In genomic region chr7:79715187-79715981, GRCm38 (mm10) we compare ENCODE assay signal across 8 mouse cellular contexts. TPM values are rescaled to one million over a fixed set of nuclear protein-coding genes. Genes with fewer than 3 reads are reported as not detected.
DNase-seq lines count a peak whose midpoint lies in the region; ATAC-seq and TF ChIP-seq lines count a peak whose summit lies in the region.

Kif7 (minus strand) TSS chr7:79715720.

- DNase-seq in CD4-positive helper T cell, adult 2 months (ENCODE audit: low read depth, low spot score): peak; percentile 80
- DNase-seq in Patski (ENCODE audit: low read depth, low spot score): no peak
- DNase-seq in embryonic facial prominence, embryonic 10.5 days (ENCODE audit: low spot score): peak; percentile 96
- DNase-seq in ovary, postnatal 10 days (ENCODE audit: low spot score): peak; percentile 57
- DNase-seq in urinary bladder, postnatal 25 days (ENCODE audit: low spot score): peak; percentile 72

- ATAC-seq in Patski: peak; percentile 79
- ATAC-seq in heart, embryonic 11.5 days (replicated peaks; ENCODE audit: insufficient number of reproducible peaks, low FRiP score, low TSS enrichment): peak; percentile 81
- ATAC-seq in kidney, embryonic 14.5 days (ENCODE audit: low FRiP score, low TSS enrichment): peak; percentile 94
- peak; percentile 98 for ATAC-seq in lung, embryonic 16.5 days (ENCODE audit: low read depth)

- in situ Hi-C loops in Patski (cut with MboI; ENCODE audit: low pct_unique_long_range_greater_than_20kb): no loop called here

- peaks cover 15% of the 10 kb centered on the region for H3K36me3 ChIP-seq in embryonic facial prominence, embryonic 10.5 days (replicated peaks)
- H3K36me3 ChIP-seq in heart, embryonic 11.5 days (ENCODE audit: control insufficient read depth, insufficient read depth, low read length): no peaks in the 10 kb centered on the region
- H3K36me3 ChIP-seq in kidney, embryonic 14.5 days (ENCODE audit: control insufficient read depth, insufficient read depth, low read length): no peaks in the 10 kb centered on the region
- no peaks in the 10 kb centered on the region for H3K36me3 ChIP-seq in lung, embryonic 16.5 days (ENCODE audit: control insufficient read depth, insufficient read depth, low read length)

- WGBS in embryonic facial prominence, embryonic 10.5 days: under 1% methylated on average over 55 of the region's 55 CpGs
- WGBS in heart, embryonic 11.5 days (ENCODE audit: insufficient replicate concordance): 1% methylated on average over 39 of the region's 55 CpGs
- under 1% methylated on average over 50 of the region's 55 CpGs for WGBS in kidney, embryonic 14.5 days
- WGBS in lung, embryonic 16.5 days: under 1% methylated on average over 39 of the region's 55 CpGs

- H3K27ac ChIP-seq in embryonic facial prominence, embryonic 10.5 days (replicated peaks): peak within 1 kb of the TSS; percentile 85
- no peak within 1 kb of the TSS for H3K27ac ChIP-seq in heart, embryonic 11.5 days (ENCODE audit: low read depth, low read length)
- H3K27ac ChIP-seq in kidney, embryonic 14.5 days (ENCODE audit: low read depth, low read length): no peak within 1 kb of the TSS
- no peak within 1 kb of the TSS; the same call in 1 of the 2 replicates for H3K27ac ChIP-seq in lung, embryonic 16.5 days (ENCODE audit: low read length)

- H3K9me3 ChIP-seq in embryonic facial prominence, embryonic 10.5 days: no peaks in the 10 kb centered on the region
- H3K9me3 ChIP-seq in heart, embryonic 11.5 days (replicated peaks; ENCODE audit: control insufficient read depth, low read length): no peaks in the 10 kb centered on the region
- no peaks in the 10 kb centered on the region for H3K9me3 ChIP-seq in kidney, embryonic 14.5 days (ENCODE audit: control insufficient read depth, low read length)
- no peaks in the 10 kb centered on the region for H3K9me3 ChIP-seq in lung, embryonic 16.5 days (ENCODE audit: control insufficient read depth, low read length)

- POLR2A ChIA-PET in Patski (lab: Charles Lee): interaction anchor here (0.9 kb wide), 1 partner anchor 13 kb away, joined by 3 read pairs; no protein-coding TSS in a partner anchor

- no peak for TF ChIP-seq CTCF in Patski (IDR thresholded peaks at IDR 0.05)

- H3K4me1 ChIP-seq in embryonic facial prominence, embryonic 10.5 days: peaks cover 29% of the 10 kb centered on the region
- peaks cover 11% of the 10 kb centered on the region for H3K4me1 ChIP-seq in heart, embryonic 11.5 days (ENCODE audit: control insufficient read depth, insufficient read depth, low read length)
- H3K4me1 ChIP-seq in kidney, embryonic 14.5 days (ENCODE audit: control insufficient read depth, insufficient read depth, low read length): peaks cover 8% of the 10 kb centered on the region; the same call in 1 of the 2 replicates
- peaks cover 4% of the 10 kb centered on the region; the same call in 1 of the 2 replicates for H3K4me1 ChIP-seq in lung, embryonic 16.5 days (replicated peaks; ENCODE audit: control insufficient read depth, insufficient read depth, low read length)

- H3K9ac ChIP-seq in heart, embryonic 11.5 days (ENCODE audit: low read depth, low read length): peak within 1 kb of the TSS; percentile 76
- H3K9ac ChIP-seq in kidney, embryonic 14.5 days (ENCODE audit: low read depth, low read length): peak within 1 kb of the TSS; percentile 75
- H3K9ac ChIP-seq in lung, embryonic 16.5 days (ENCODE audit: low read length): peak within 1 kb of the TSS; percentile 81

- no peaks in the 10 kb centered on the region for H3K27me3 ChIP-seq in Patski
- peaks cover 62% of the 10 kb centered on the region for H3K27me3 ChIP-seq in embryonic facial prominence, embryonic 10.5 days (replicated peaks; ENCODE audit: low read depth, poor library complexity, severe bottlenecking)
- peaks cover 12% of the 10 kb centered on the region for H3K27me3 ChIP-seq in heart, embryonic 11.5 days (ENCODE audit: control insufficient read depth, insufficient read depth, low read length)
- no peaks in the 10 kb centered on the region for H3K27me3 ChIP-seq in kidney, embryonic 14.5 days (ENCODE audit: control insufficient read depth, insufficient read depth, low read length)
- H3K27me3 ChIP-seq in lung, embryonic 16.5 days (ENCODE audit: control insufficient read depth, insufficient read depth, low read depth, low read length): peaks cover 5% of the 10 kb centered on the region; the same call in 1 of the 2 replicates

- CTCF ChIA-PET in Patski (lab: Charles Lee): interaction anchor here (1.0 to 1.9 kb wide), 2 partner anchors 14 to 38 kb away, joined by 3 to 7 read pairs; no protein-coding TSS in a partner anchor

- H3K4me2 ChIP-seq in heart, embryonic 11.5 days: peak within 1 kb of the TSS; percentile 92
- peak within 1 kb of the TSS; percentile 85 for H3K4me2 ChIP-seq in kidney, embryonic 14.5 days (replicated peaks; ENCODE audit: low read depth, low read length)
- H3K4me2 ChIP-seq in lung, embryonic 16.5 days (ENCODE audit: low read depth, low read length): peak within 1 kb of the TSS; percentile 65

- peak within 1 kb of the TSS; percentile 85 for H3K4me3 ChIP-seq in embryonic facial prominence, embryonic 10.5 days
- peak within 1 kb of the TSS; percentile 62 for H3K4me3 ChIP-seq in heart, embryonic 11.5 days (ENCODE audit: low read depth, low read length)
- H3K4me3 ChIP-seq in kidney, embryonic 14.5 days (ENCODE audit: low read length): peak within 1 kb of the TSS; percentile 74
- peak within 1 kb of the TSS; percentile 80 for H3K4me3 ChIP-seq in lung, embryonic 16.5 days (ENCODE audit: low read length)

RNA-seq across cellular contexts. Expression of gene Kif7, which starts in this region (rescaled TPM):
- 9.6 TPM for polyA plus RNA-seq in Patski (2021)
- 7.4 and 7.7 TPM in 2 replicates for polyA plus RNA-seq in embryonic facial prominence, embryonic 10.5 days (2016; fragmentation: Nextera tagmentation; extraction: Ambion mirVana)
- 1.9 and 2.3 TPM in 2 replicates for polyA plus RNA-seq in heart, embryonic 11.5 days (2014; fragmentation: Nextera tagmentation; extraction: Ambion mirVana)
- polyA plus RNA-seq in kidney, embryonic 14.5 days (2014; fragmentation: Nextera tagmentation; extraction: Ambion mirVana): 3.7 and 5.9 TPM in 2 replicates
- polyA plus RNA-seq in lung, embryonic 16.5 days (2015; fragmentation: Nextera tagmentation; extraction: Ambion mirVana): 3.2 and 3.7 TPM in 2 replicates
